Mouse (Mus musculus) thymus, adult 2 months (tissue): ENCODE measurements around the gene Fam124a. TPM values are rescaled to one million over a fixed set of nuclear protein-coding genes. Genes with fewer than 3 reads are reported as not detected.
A peak's percentile ranks its signal among the peaks of the same experiment; 100 is the strongest.
"Not testable (repeated sequence)": the region's sequence is repeated elsewhere in the genome, so short reads cannot be mapped to it uniquely, and the experiment has no call there.

ENCODE experiments used
- DNase-seq: peaks from one replicate; pipeline ENCODE4 v3.0.0; 2021
- H3K27ac ChIP-seq: fragments of 200-500 bp; 2 replicates; pipeline ENCODE4 v1.5.1; 2012; ENCODE audit warnings: low read length, control low read depth; ENCODE audit not compliant: control insufficient read depth, insufficient read depth
- H3K27me3 ChIP-seq: fragments of 200-500 bp; 2 replicates; pipeline ENCODE4 v1.6.1; 2012; ENCODE audit warnings: mild to moderate bottlenecking, low read length, moderate library complexity, mixed read lengths; ENCODE audit not compliant: control insufficient read depth, insufficient read depth
- H3K36me3 ChIP-seq: fragments of 200-500 bp; 2 replicates; pipeline ENCODE4 v1.6.1; 2012; ENCODE audit warnings: mild to moderate bottlenecking, low read length, moderate library complexity; ENCODE audit not compliant: control insufficient read depth, insufficient read depth
- H3K4me1 ChIP-seq: fragments of 200-500 bp; replicated peaks from 2 replicates; pipeline ENCODE4 v1.6.1; 2012; ENCODE audit warnings: low read length; ENCODE audit not compliant: control insufficient read depth, insufficient read depth
- H3K4me3 ChIP-seq: fragments of 200-500 bp; 2 replicates; pipeline ENCODE4 v1.5.1; 2012; ENCODE audit warnings: mild to moderate bottlenecking, low read length, control low read depth, moderate library complexity; ENCODE audit not compliant: control insufficient read depth, insufficient read depth
- CTCF ChIP-seq: fragments of 200-500 bp; IDR thresholded peaks from 2 replicates; pipeline ENCODE4 v1.5.1; 2012; ENCODE audit warnings: mild to moderate bottlenecking, control low read depth, low read length, moderate library complexity, borderline replicate concordance; ENCODE audit not compliant: control insufficient read depth, poor library complexity, insufficient read depth; ENCODE audit errors: extremely low read depth
- POLR2A ChIP-seq: fragments of 200-500 bp; IDR thresholded peaks from 2 replicates; pipeline ENCODE4 v1.6.1; 2012; ENCODE audit warnings: mild to moderate bottlenecking, low read length, control low read depth, moderate library complexity; ENCODE audit not compliant: control insufficient read depth, poor library complexity, insufficient read depth; ENCODE audit errors: extremely low read depth
- WGBS: fragments of 180-500 bp; shearing (Covaris S2); methylation state at CpG from one replicate; pipeline ENCODE4 v1.1.7; 2018; 5-methylcytosine and 5-hydroxymethylcytosine counted together
- polyA plus RNA-seq: library from polyadenylated mRNA; depleted of rRNA; stranded (reverse); fragments of >200 nt; gene quantifications from 2 replicates; pipeline ENCODE4 v1.2.3, GENCODE M21; 2012

The Fam124a gene
- polyA plus RNA-seq, 1 experiment: 1.3 TPM

- 20% methylated on average over 37 of the region's 38 CpGs for WGBS
- no peak overlapping the region for H3K27ac ChIP-seq
- TF ChIP-seq POLR2A (no peak), CTCF (no peak)
Measured at GRCm38 (mm10) chr14:62555840-62556810, 588 bp downstream of the Fam124a start.

GRCm38 (mm10) chr14:62557111-62557510 lies 1.6 kb downstream of the Fam124a start:
- no peak overlapping the region for H3K4me3 ChIP-seq
- 82% methylated on average over 3 of the region's 3 CpGs for WGBS
- DNase-seq: no peak
- H3K36me3 ChIP-seq: no peaks in the 10 kb centered on the region
- H3K27me3 ChIP-seq: peaks cover 3% of the 10 kb centered on the region; the same call in 1 of the 2 replicates
- H3K4me1 ChIP-seq: peaks cover 8% of the 10 kb centered on the region
- no peak for TF ChIP-seq CTCF
- no peak for TF ChIP-seq POLR2A
- no peak overlapping the region for H3K27ac ChIP-seq

More at GRCm38 (mm10) chr14:62555840-62556810, 588 bp downstream of the Fam124a start:
- Histone ChIP-seq H3K4me3 (peak overlapping the region; percentile 37), H3K4me1 (peaks cover 8% of the 10 kb centered on the region), H3K27me3 (peaks cover 3% of the 10 kb centered on the region; the same call in 1 of the 2 replicates), H3K36me3 (no peaks in the 10 kb centered on the region)
- no peak for DNase-seq

- Histone ChIP-seq H3K27ac (no peak overlapping the region), H3K4me3 (no peak overlapping the region), H3K27me3 (no peaks in the 10 kb centered on the region; the same call in 1 of the 2 replicates), H3K36me3 (no peaks in the 10 kb centered on the region), H3K4me1 (no peaks in the 10 kb centered on the region)
- WGBS: 80% methylated on average over 17 of the region's 17 CpGs
- no peak for DNase-seq
- TF ChIP-seq CTCF (no peak), POLR2A (no peak)
Measured at GRCm38 (mm10) chr14:62561875-62562748, 6.6 kb downstream of the Fam124a start.

GRCm38 (mm10) chr14:62563679-62564078 lies 8.1 kb downstream of the Fam124a start:
- Histone ChIP-seq H3K36me3 (no peaks in the 10 kb centered on the region), H3K4me1 (no peaks in the 10 kb centered on the region), H3K27me3 (no peaks in the 10 kb centered on the region), H3K4me3 (no peak overlapping the region), H3K27ac (no peak overlapping the region)
- 58% methylated on average over 7 of the region's 7 CpGs for WGBS
- TF ChIP-seq POLR2A: no peak
- TF ChIP-seq CTCF: no peak
- DNase-seq: no peak

- H3K27ac ChIP-seq, H3K36me3 ChIP-seq, DNase-seq, H3K4me1 ChIP-seq, H3K4me3 ChIP-seq, H3K27me3 ChIP-seq: not testable (repeated sequence)
- WGBS: 92% methylated on average over 9 of the region's 9 CpGs
Measured at GRCm38 (mm10) chr14:62566821-62567220, 11.3 kb downstream of the Fam124a start, which contains the start of gene Gm4131. TSS of gene Gm4131 (minus strand) at chr14:62566921.

GRCm38 (mm10) chr14:62569463-62569862 lies 13.9 kb downstream of the Fam124a start:
- H3K4me3 ChIP-seq: no peak overlapping the region
- 97% methylated on average over 5 of the region's 5 CpGs for WGBS
- H3K36me3 ChIP-seq: no peaks in the 10 kb centered on the region
- H3K4me1 ChIP-seq: no peaks in the 10 kb centered on the region
- no peaks in the 10 kb centered on the region for H3K27me3 ChIP-seq
- no peak for DNase-seq
- H3K27ac ChIP-seq: no peak overlapping the region
- TF ChIP-seq CTCF: no peak
- TF ChIP-seq POLR2A: no peak
